ENCODE assay signal across 8 mouse cellular contexts in the genomic region with DNA sequence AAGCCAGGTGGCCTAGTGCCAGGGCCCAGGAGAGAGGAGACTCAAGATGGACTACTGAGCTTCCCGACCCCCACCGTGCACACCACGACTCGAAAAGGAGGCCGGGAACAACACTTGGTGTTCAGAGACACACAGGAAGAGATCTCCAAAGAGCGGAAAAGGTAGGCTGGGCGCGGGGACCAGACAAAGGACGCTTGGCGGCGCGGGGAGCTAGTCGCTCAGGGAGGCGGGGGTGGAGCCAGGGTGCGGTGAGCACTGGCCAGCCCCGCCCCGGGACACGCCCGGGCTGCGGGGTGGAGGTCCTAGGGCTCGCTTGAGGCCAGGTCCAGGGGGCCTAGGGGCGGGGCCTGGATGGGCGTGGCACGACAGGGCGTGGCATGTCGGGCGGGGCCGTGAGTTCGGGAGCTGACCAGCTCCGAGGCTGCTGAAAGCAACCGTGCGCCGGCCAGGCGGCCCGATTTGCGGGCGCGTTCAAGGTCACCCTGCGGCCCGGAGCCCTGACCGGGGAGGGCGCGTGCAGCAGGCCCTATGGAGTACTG. TPM values are rescaled to one million over a fixed set of nuclear protein-coding genes. Genes with fewer than 3 reads are reported as not detected.
A peak's percentile ranks its signal among the peaks of the same experiment; 100 is the strongest.
DNase-seq lines count a peak whose midpoint lies in the region; ATAC-seq lines count a peak whose summit lies in the region.
"Had no signal": no experiment of that assay in that cellular context is flagged by ENCODE, and none has a peak within 500 bp of the region (broad histone marks: within the 10 kb centered on the region; RNA-seq: fewer than 3 reads in every experiment).

No protein-coding gene starts in this region.

- H3K4me1 ChIP-seq in intestine, embryonic 14.5 days (replicated peaks; ENCODE audit: control insufficient read depth, insufficient read depth, low read length) = peaks cover 18% of the 10 kb centered on the region
- H3K4me1 ChIP-seq in megakaryocyte, embryonic 14.5 days = peaks cover 30% of the 10 kb centered on the region

- peak overlapping the region; percentile 28 for H3K4me3 ChIP-seq in intestine, embryonic 14.5 days (ENCODE audit: low read depth, low read length)
- H3K4me3 ChIP-seq in megakaryocyte, embryonic 14.5 days (replicated peaks) = peak overlapping the region; percentile 78

- peaks cover 70% of the 10 kb centered on the region for H3K27me3 ChIP-seq in intestine, embryonic 14.5 days (replicated peaks; ENCODE audit: control insufficient read depth, insufficient read depth, low read length)
- peaks cover 88% of the 10 kb centered on the region for H3K27me3 ChIP-seq in megakaryocyte, embryonic 14.5 days (replicated peaks)

- no peaks in the 10 kb centered on the region for H3K36me3 ChIP-seq in intestine, embryonic 14.5 days (ENCODE audit: control insufficient read depth, insufficient read depth, low read length)
- H3K36me3 ChIP-seq in megakaryocyte, embryonic 14.5 days (replicated peaks; ENCODE audit: low read length) = peaks cover 2% of the 10 kb centered on the region

- peak; percentile 77 for DNase-seq in adrenal gland, postnatal 10 days
- DNase-seq in cerebellum, adult 9-11 months = peak; percentile 92
- DNase-seq in intestine, embryonic 14.5 days (ENCODE audit: low spot score) = peak; percentile 82
- DNase-seq in left cerebral cortex, postnatal 36 days (ENCODE audit: low spot score in 2 of 2) = peak; percentile 67 to 80
- peak; percentile 73 for DNase-seq in right cerebral cortex, postnatal 25 days

- ATAC-seq in frontal cortex, adult (ENCODE audit: low TSS enrichment) = peak; percentile 35
- ATAC-seq in intestine, embryonic 14.5 days (replicated peaks; ENCODE audit: low FRiP score, low TSS enrichment, low read depth) = peak; percentile 45; the same call in 1 of the 2 replicates

- whole genome bisulfite sequencing in intestine, embryonic 14.5 days = 2% methylated on average over 43 of the region's 43 CpGs

- H3K9me3 ChIP-seq in intestine, embryonic 14.5 days (ENCODE audit: control insufficient read depth, low read length) = no peaks in the 10 kb centered on the region
- H3K9me3 ChIP-seq in megakaryocyte, embryonic 14.5 days = no peaks in the 10 kb centered on the region

- intact Hi-C loops in left cerebral cortex, postnatal 36 days (cut with DNase I) = loop anchor here (5.0 kb wide), 2 partner anchors 43 to 88 kb away; partner anchors contain the start of gene Epor

- no peak overlapping the region for H3K9ac ChIP-seq in intestine, embryonic 14.5 days (ENCODE audit: low read length)

- H3K4me2 ChIP-seq in intestine, embryonic 14.5 days (ENCODE audit: low read length) = peak overlapping the region; percentile 56

- H3K27ac ChIP-seq in intestine, embryonic 14.5 days (ENCODE audit: low read depth) = no peak overlapping the region

RNA-seq across cellular contexts. Expression of gene Elavl3, which starts 1.4 kb away (rescaled TPM):
- total RNA-seq in adrenal gland, postnatal 10 days (2021) = 1 to 10 TPM; 1.8 to 4.6 TPM
- polyA plus RNA-seq in intestine, embryonic 14.5 days (2014; fragmentation: Nextera tagmentation; extraction: Ambion mirVana) = 6.2 and 7.1 TPM in 2 replicates
- total RNA-seq in left cerebral cortex, postnatal 36 days (2021) = 100 to 1,000 TPM; 155 to 158 TPM
- polyA plus RNA-seq in megakaryocyte, embryonic 14.5 days (2012; ENCODE audit: insufficient read depth, low replicate concordance) = 0.21 TPM in 1 of 2 replicates, not detected in the other

RNA-seq across cellular contexts. Expression of gene Gm49318, which starts 20.6 kb away (rescaled TPM):
- not detected for total RNA-seq in adrenal gland, postnatal 10 days (2021)
- polyA plus RNA-seq in intestine, embryonic 14.5 days (2014; fragmentation: Nextera tagmentation; extraction: Ambion mirVana) = not detected in 2 replicates
- 1 to 10 TPM; 3.0 to 5.5 TPM for total RNA-seq in left cerebral cortex, postnatal 36 days (2021)
- not detected in 2 replicates for polyA plus RNA-seq in megakaryocyte, embryonic 14.5 days (2012; ENCODE audit: insufficient read depth, low replicate concordance)
- polyA plus RNA-seq: gonadal fat pad, adult 2 months had no signal

RNA-seq across cellular contexts. Expression of gene Zfp653, which starts 20.8 kb away (rescaled TPM):
- total RNA-seq in adrenal gland, postnatal 10 days (2021) = 10 to 100 TPM in 1 of 2 experiments, 1 to 10 TPM in 1; 9.7 to 11.8 TPM
- polyA plus RNA-seq in intestine, embryonic 14.5 days (2014; fragmentation: Nextera tagmentation; extraction: Ambion mirVana) = 10.2 and 10.3 TPM in 2 replicates
- total RNA-seq in left cerebral cortex, postnatal 36 days (2021) = 10 to 100 TPM; 18.7 to 22.8 TPM
- 10.8 and 17.6 TPM in 2 replicates for polyA plus RNA-seq in megakaryocyte, embryonic 14.5 days (2012; ENCODE audit: insufficient read depth, low replicate concordance)

RNA-seq across cellular contexts. Expression of gene Ecsit, which starts 34.8 kb away (rescaled TPM):
- total RNA-seq in adrenal gland, postnatal 10 days (2021) = 10 to 100 TPM; 70.8 to 78.5 TPM
- polyA plus RNA-seq in intestine, embryonic 14.5 days (2014; fragmentation: Nextera tagmentation; extraction: Ambion mirVana) = 35.2 and 43.4 TPM in 2 replicates
- total RNA-seq in left cerebral cortex, postnatal 36 days (2021) = 10 to 100 TPM; 42.3 to 48.2 TPM
- 7.2 and 16.8 TPM in 2 replicates for polyA plus RNA-seq in megakaryocyte, embryonic 14.5 days (2012; ENCODE audit: insufficient read depth, low replicate concordance)

RNA-seq across cellular contexts. Expression of gene Prkcsh, which starts 47.8 kb away (rescaled TPM):
- 100 to 1,000 TPM; 116 to 119 TPM for total RNA-seq in adrenal gland, postnatal 10 days (2021)
- polyA plus RNA-seq in intestine, embryonic 14.5 days (2014; fragmentation: Nextera tagmentation; extraction: Ambion mirVana) = 93.8 and 95.8 TPM in 2 replicates
- total RNA-seq in left cerebral cortex, postnatal 36 days (2021) = 10 to 100 TPM; 92.6 to 98.6 TPM
- polyA plus RNA-seq in megakaryocyte, embryonic 14.5 days (2012; ENCODE audit: insufficient read depth, low replicate concordance) = 194 and 215 TPM in 2 replicates

Comparison
In these comparisons a context has a peak if more than half of its experiments do, and no peak if none do; other contexts are left out.
1. RNA of gene Elavl3, which starts 1.4 kb away (total RNA-seq): 155 to 158 TPM in left cerebral cortex, postnatal 36 days; 1.8 to 4.6 TPM in adrenal gland, postnatal 10 days; every median in the first group is over 10 times any median in the second.
2. RNA of gene Gm49318, which starts 20.6 kb away (total RNA-seq): 3.0 to 5.5 TPM in left cerebral cortex, postnatal 36 days; not detected in adrenal gland, postnatal 10 days; every median in the first group is over 4 times any median in the second.
3. Peak in every context shown above with its lines, with median percentiles within 50 percentile points of each other: DNase-seq.